Mouse (Mus musculus) liver, postnatal 0 days (tissue): ENCODE results near the gene Cdh15. TPM values are rescaled to one million over a fixed set of nuclear protein-coding genes. Genes with fewer than 3 reads are reported as not detected.

Experiments
- ATAC-seq: fragments of 200-750 bp; cut with Nextera tagmentation; 2 replicates; pipeline ENCODE4 v1.8.0; 2017; ENCODE audit warnings: mild to moderate bottlenecking, moderate library complexity
- DNase-seq: peaks from one replicate; pipeline ENCODE4 v3.0.0-alpha.2; 2016
- H3K27ac ChIP-seq: fragments of 300-500 bp; sonication (generic); 2 replicates; pipeline ENCODE4 v1.5.1; 2014; ENCODE audit warnings: antibody characterized with exemption, moderate library complexity, mild to moderate bottlenecking, low read depth
- H3K27me3 ChIP-seq: fragments of 300-500 bp; sonication (generic); 2 replicates; pipeline ENCODE4 v1.6.1; 2014; ENCODE audit warnings: low read length, control low read depth, mixed read lengths; ENCODE audit not compliant: insufficient read depth
- H3K36me3 ChIP-seq: fragments of 300-500 bp; sonication (generic); replicated peaks from 2 replicates; pipeline ENCODE4 v1.6.1; 2014; ENCODE audit warnings: mild to moderate bottlenecking, control low read depth, low read length, moderate library complexity, mixed read lengths; ENCODE audit not compliant: insufficient read depth
- H3K4me1 ChIP-seq: fragments of 300-500 bp; sonication (generic); 2 replicates; pipeline ENCODE4 v1.6.1; 2014; ENCODE audit warnings: antibody characterized with exemption, mild to moderate bottlenecking, control low read depth; ENCODE audit not compliant: insufficient read depth
- H3K4me2 ChIP-seq: fragments of 300-500 bp; sonication (generic); 2 replicates; pipeline ENCODE4 v1.6.1; 2014; ENCODE audit warnings: low read depth, mild to moderate bottlenecking, low read length, moderate library complexity, mixed read lengths
- H3K4me3 ChIP-seq: fragments of 300-500 bp; sonication (generic); 2 replicates; pipeline ENCODE4 v1.5.1; 2014; ENCODE audit warnings: low read depth, low read length
- H3K9ac ChIP-seq: fragments of 300-500 bp; sonication (generic); replicated peaks from 2 replicates; pipeline ENCODE4 v1.6.1; 2014; ENCODE audit warnings: mild to moderate bottlenecking, moderate library complexity
- H3K9me3 ChIP-seq: fragments of 300-500 bp; sonication (generic); 2 replicates; pipeline ENCODE4 v1.6.1; 2016; ENCODE audit warnings: mild to moderate bottlenecking, control low read depth, low read length, mixed read lengths
- CTCF ChIP-seq: sonication (generic); IDR thresholded peaks from 2 replicates; pipeline ENCODE4 v1.5.1; 2016; ENCODE audit warnings: antibody characterized with exemption, low read depth
- EP300 ChIP-seq: IDR thresholded peaks from 2 replicates; pipeline ENCODE4 v1.6.1; 2016; ENCODE audit warnings: antibody characterized with exemption, low read depth, mild to moderate bottlenecking
- WGBS: fragments of 180-500 bp; shearing (Covaris S2); extraction: QIAGEN DNeasy Blood & Tissue Kit; methylation state at CpG from one replicate; pipeline ENCODE4 v1.1.7; 2014; ENCODE audit not compliant: insufficient replicate concordance; 5-methylcytosine and 5-hydroxymethylcytosine counted together
- polyA plus RNA-seq: library from polyadenylated mRNA; unstranded; fragments of >200 nt; fragmentation: Nextera tagmentation; extraction: Ambion mirVana; gene quantifications from 2 replicates; pipeline ENCODE4 v1.2.1, GENCODE M21; 2015

Gene Cdh15
- 0.05 TPM in 1 of 2 replicates, not detected in the other for polyA plus RNA-seq

DNA sequence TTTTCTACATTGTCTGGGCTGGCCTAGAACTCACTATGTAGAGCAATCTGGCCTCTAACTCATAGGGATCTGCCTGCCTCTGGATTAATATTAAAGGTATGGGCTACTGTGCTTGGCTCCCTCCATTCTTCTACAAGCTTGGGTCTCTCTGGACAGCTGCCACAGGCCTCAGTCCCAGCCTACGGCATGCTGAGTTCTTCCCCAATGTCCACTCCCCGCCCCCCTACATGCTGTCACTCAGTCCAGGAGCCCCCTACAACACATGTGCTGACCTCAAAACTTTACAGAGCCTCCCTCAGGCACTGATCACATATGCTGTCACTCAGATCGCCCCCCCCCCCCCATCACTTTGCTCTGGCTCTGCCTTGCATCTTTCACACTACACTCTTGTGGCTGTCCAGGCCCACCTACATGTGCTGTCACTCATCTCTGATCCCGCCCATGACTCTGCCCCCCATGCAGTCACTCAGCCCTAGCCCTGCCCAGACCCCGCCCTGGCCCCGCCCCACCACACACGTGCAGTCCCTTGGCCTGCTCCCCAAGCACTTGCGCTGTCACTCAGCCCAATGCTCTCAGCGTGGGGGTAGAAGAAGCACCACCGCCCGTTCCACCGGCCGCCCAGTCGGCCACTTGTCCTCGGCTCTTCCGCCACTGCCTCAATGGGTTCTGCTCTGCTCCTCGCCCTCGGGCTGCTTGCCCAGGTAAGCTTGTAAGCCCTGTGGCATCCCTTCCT is at the start of gene Cdh15:
Gene Cdh15, plus strand, starts transcription at position 138 of the 733 bp plus-strand sequence.
- WGBS = 20% methylated on average over 18 of the region's 18 CpGs
- no peak within 1 kb of the TSS for H3K4me3 ChIP-seq
- H3K4me1 ChIP-seq = peaks cover 2% of the 10 kb centered on the region; the same call in 1 of the 2 replicates
- no peak within 1 kb of the TSS for H3K27ac ChIP-seq
- H3K4me2 ChIP-seq = no peak within 1 kb of the TSS
- no peak within 1 kb of the TSS for H3K9ac ChIP-seq
- ATAC-seq (peak; percentile 88), DNase-seq (peak; percentile 84)
- H3K27me3 ChIP-seq = 0 out of 2 replicates have a peak, but pooled peaks cover 5% of the 10 kb centered on the region
- H3K36me3 ChIP-seq = no peaks in the 10 kb centered on the region
- H3K9me3 ChIP-seq = no peaks in the 10 kb centered on the region
- TF ChIP-seq EP300 = no peak

- ATAC-seq = no peak
- Histone ChIP-seq H3K27ac (no peak overlapping the region), H3K4me3 (no peak overlapping the region), H3K36me3 (no peaks in the 10 kb centered on the region; the same call in 1 of the 2 replicates), H3K9me3 (no peaks in the 10 kb centered on the region), H3K4me1 (no peaks in the 10 kb centered on the region), H3K27me3 (no peaks in the 10 kb centered on the region), H3K9ac (no peak overlapping the region), H3K4me2 (no peak overlapping the region)
- no peak for DNase-seq
- TF ChIP-seq EP300 = no peak
- no peak for TF ChIP-seq CTCF
- WGBS = 63% methylated on average over 15 of the region's 15 CpGs
These were observed 43.6 kb upstream of the Cdh15 start for GRCm38 (mm10) chr8:122803906-122804761.

DNA sequence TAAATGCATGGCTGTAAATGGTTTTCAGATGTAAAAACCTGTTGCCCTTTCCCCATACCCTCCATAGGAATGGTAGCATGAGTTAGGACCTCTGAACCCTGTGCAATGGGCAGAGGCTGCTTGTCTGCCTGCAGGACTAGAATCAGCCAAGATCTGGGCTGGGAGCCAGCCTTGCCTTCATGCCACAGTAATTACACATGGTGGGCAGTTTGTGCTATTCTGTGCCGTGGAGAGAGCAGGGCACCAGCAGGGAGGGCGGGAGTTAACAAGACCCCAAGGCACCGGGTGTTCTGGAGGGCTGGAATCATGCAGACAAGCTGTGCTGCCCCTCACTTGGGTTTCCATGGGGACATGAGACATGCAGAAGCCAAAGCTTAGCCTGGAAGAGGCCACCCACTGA is 42.4 kb upstream of the Cdh15 start:
- ATAC-seq (no peak), DNase-seq (no peak)
- H3K9ac ChIP-seq = no peak overlapping the region
- 80% methylated on average over 3 of the region's 3 CpGs for WGBS
- no peak overlapping the region for H3K4me2 ChIP-seq
- no peaks in the 10 kb centered on the region for H3K4me1 ChIP-seq
- H3K9me3 ChIP-seq = no peaks in the 10 kb centered on the region
- H3K36me3 ChIP-seq = no peaks in the 10 kb centered on the region; the same call in 1 of the 2 replicates
- H3K27me3 ChIP-seq = no peaks in the 10 kb centered on the region
- H3K27ac ChIP-seq = no peak overlapping the region
- no peak overlapping the region for H3K4me3 ChIP-seq
- no peak for TF ChIP-seq EP300
- no peak for TF ChIP-seq CTCF

DNA sequence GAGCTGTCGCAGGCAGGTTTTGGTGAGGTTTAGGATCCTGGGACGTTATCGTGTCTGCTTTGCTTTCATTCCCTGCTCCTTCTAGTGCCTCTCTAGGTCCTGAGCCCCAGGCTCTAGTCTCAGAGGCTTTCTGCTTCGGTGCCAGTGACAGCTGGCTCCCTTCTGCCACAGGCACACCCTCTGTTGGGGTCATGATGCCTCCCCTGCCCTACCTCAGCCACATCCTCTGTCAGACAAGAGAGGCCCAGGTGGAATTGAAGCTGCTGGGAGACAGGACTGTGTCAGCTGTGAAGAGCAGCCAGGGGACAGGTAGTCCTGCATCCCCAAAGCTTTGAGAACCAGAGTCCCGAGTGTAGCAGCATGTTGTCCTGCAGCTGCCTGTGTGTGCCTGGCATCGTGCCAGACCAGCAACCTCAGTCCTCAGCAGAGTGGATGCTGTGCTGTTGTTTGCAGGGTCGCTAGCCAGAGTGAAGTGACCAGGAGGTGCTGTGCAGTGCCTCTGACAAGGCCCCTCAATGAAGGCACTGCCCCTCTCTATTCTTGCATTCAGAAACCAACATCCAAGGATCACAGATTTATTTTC is 40.7 kb upstream of the Cdh15 start:
- WGBS = 76% methylated on average over 7 of the region's 7 CpGs
- TF ChIP-seq EP300 (no peak), CTCF (no peak)
- H3K27ac ChIP-seq = no peak overlapping the region
- no peak for ATAC-seq
- no peaks in the 10 kb centered on the region for H3K4me1 ChIP-seq
- H3K36me3 ChIP-seq = peaks cover 4% of the 10 kb centered on the region; the same call in 1 of the 2 replicates
- no peak overlapping the region for H3K4me2 ChIP-seq
- DNase-seq = no peak
- no peak overlapping the region for H3K9ac ChIP-seq
- no peaks in the 10 kb centered on the region for H3K27me3 ChIP-seq
- H3K9me3 ChIP-seq = no peaks in the 10 kb centered on the region
- no peak overlapping the region for H3K4me3 ChIP-seq

DNA sequence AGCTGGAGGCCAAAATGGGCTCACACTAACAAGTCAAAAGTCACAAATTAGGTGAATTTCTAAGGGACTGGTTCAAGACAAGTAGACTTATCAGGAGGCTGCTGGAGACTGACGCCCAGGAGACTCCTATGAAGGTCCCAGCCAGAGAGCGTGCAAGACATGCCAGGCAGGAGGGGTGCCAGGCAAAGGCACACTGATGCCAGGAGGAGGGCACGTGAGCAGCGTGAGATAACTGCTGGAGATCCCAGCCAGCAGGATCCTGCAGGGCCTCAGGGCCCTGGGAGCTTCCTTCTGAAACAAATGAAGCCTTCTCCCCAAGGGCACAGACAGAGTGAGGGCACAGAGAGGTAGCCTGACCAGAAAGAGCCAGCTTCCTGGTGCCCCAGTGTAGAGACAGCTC is 39.9 kb upstream of the Cdh15 start:
- H3K27ac ChIP-seq = no peak overlapping the region
- DNase-seq (no peak), ATAC-seq (no peak)
- peaks cover 5% of the 10 kb centered on the region; the same call in 1 of the 2 replicates for H3K36me3 ChIP-seq
- H3K9me3 ChIP-seq = no peaks in the 10 kb centered on the region
- H3K9ac ChIP-seq = no peak overlapping the region
- H3K4me2 ChIP-seq = no peak overlapping the region
- no peaks in the 10 kb centered on the region for H3K4me1 ChIP-seq
- no peak overlapping the region for H3K4me3 ChIP-seq
- no peaks in the 10 kb centered on the region for H3K27me3 ChIP-seq
- TF ChIP-seq EP300 (no peak), CTCF (no peak)
- 89% methylated on average over 4 of the region's 4 CpGs for WGBS

DNA sequence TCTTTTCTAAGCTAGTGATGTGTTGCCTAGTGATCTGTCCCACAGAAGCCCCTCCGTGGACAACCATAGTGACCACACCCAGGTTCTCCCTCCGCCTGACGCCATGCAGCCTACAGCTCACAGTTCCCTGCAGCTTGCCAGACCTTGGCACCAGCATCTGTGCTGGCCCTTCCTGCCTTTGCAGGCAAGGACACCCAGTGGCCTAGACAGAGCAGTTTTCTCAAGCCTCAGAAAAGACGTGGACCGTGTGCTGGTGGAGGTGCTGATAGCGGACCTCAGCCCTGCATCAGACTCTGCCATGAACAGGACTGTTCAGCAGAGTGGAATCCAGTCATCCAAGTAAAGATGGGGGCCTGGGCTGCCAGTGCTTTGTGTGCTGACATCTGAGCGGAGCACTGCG is 37.4 kb upstream of the Cdh15 start:
- H3K9me3 ChIP-seq = no peaks in the 10 kb centered on the region
- no peaks in the 10 kb centered on the region for H3K4me1 ChIP-seq
- TF ChIP-seq CTCF (no peak), EP300 (no peak)
- no peaks in the 10 kb centered on the region for H3K27me3 ChIP-seq
- ATAC-seq = no peak
- no peak overlapping the region for H3K4me3 ChIP-seq
- no peak overlapping the region for H3K27ac ChIP-seq
- H3K36me3 ChIP-seq = peaks cover 13% of the 10 kb centered on the region; the same call in 1 of the 2 replicates
- no peak for DNase-seq
- H3K4me2 ChIP-seq = no peak overlapping the region
- no peak overlapping the region for H3K9ac ChIP-seq
- WGBS = 81% methylated on average over 8 of the region's 8 CpGs
